Mouse (Mus musculus) lung, embryonic 16.5 days (tissue): Measurements from ENCODE around the gene Pias1. TPM values are rescaled to one million over a fixed set of nuclear protein-coding genes. Genes with fewer than 3 reads are reported as not detected.

ENCODE experiments used
- ATAC-seq: fragments of 200-750 bp; cut with Nextera tagmentation; 2 replicates; pipeline ENCODE4 v1.8.0; 2017; ENCODE audit warnings: low read depth, mild to moderate bottlenecking, moderate library complexity
- H3K27ac ChIP-seq: fragments of 300-500 bp; sonication (generic); 2 replicates; pipeline ENCODE4 v1.5.1; 2014; ENCODE audit warnings: mild to moderate bottlenecking, control low read depth, low read length
- H3K27me3 ChIP-seq: fragments of 300-500 bp; sonication (generic); 2 replicates; pipeline ENCODE4 v1.6.1; 2014; ENCODE audit warnings: low read depth, low read length, mixed read lengths; ENCODE audit not compliant: control insufficient read depth, insufficient read depth
- H3K36me3 ChIP-seq: fragments of 300-500 bp; sonication (generic); 2 replicates; pipeline ENCODE4 v1.6.1; 2014; ENCODE audit warnings: low read length; ENCODE audit not compliant: control insufficient read depth, insufficient read depth
- H3K4me1 ChIP-seq: fragments of 300-500 bp; sonication (generic); replicated peaks from 2 replicates; pipeline ENCODE4 v1.6.1; 2014; ENCODE audit warnings: low read length, mixed read lengths; ENCODE audit not compliant: control insufficient read depth, insufficient read depth
- H3K4me2 ChIP-seq: fragments of 300-500 bp; sonication (generic); 2 replicates; pipeline ENCODE4 v1.6.1; 2014; ENCODE audit warnings: low read depth, low read length, control low read depth
- H3K4me3 ChIP-seq: fragments of 300-500 bp; sonication (generic); 2 replicates; pipeline ENCODE4 v1.5.1; 2014; ENCODE audit warnings: mild to moderate bottlenecking, low read length, control low read depth
- H3K9ac ChIP-seq: fragments of 300-500 bp; sonication (generic); 2 replicates; pipeline ENCODE4 v1.6.1; 2014; ENCODE audit warnings: low read length, control low read depth
- H3K9me3 ChIP-seq: fragments of 300-500 bp; sonication (generic); 2 replicates; pipeline ENCODE4 v1.6.1; 2016; ENCODE audit warnings: low read length; ENCODE audit not compliant: control insufficient read depth
- WGBS: fragments of 180-500 bp; shearing (Covaris S2); extraction: QIAGEN DNeasy Blood & Tissue Kit; methylation state at CpG from one replicate; pipeline ENCODE4 v1.1.7; 2014; 5-methylcytosine and 5-hydroxymethylcytosine counted together
- polyA plus RNA-seq: library from polyadenylated mRNA; unstranded; fragments of >200 nt; fragmentation: Nextera tagmentation; extraction: Ambion mirVana; gene quantifications from 2 replicates; pipeline ENCODE4 v1.2.1, GENCODE M21; 2015

Pias1 gene
- polyA plus RNA-seq, 1 experiment from 2014 or later: 91.8 TPM

GRCm38 (mm10) chr9:62920877-62921276, 66.8 kb downstream of the Pias1 start:
- Histone ChIP-seq H3K36me3 (peaks cover 21% of the 10 kb centered on the region), H3K4me3 (no peak overlapping the region), H3K9me3 (peaks cover 4% of the 10 kb centered on the region), H3K4me1 (0 out of 2 replicates have a peak, but pooled peaks cover 2% of the 10 kb centered on the region), H3K4me2 (no peak overlapping the region), H3K27ac (no peak overlapping the region), H3K27me3 (no peaks in the 10 kb centered on the region), H3K9ac (no peak overlapping the region)
- 54% methylated on average over 2 of the region's 2 CpGs for WGBS
- ATAC-seq: no peak

DNA sequence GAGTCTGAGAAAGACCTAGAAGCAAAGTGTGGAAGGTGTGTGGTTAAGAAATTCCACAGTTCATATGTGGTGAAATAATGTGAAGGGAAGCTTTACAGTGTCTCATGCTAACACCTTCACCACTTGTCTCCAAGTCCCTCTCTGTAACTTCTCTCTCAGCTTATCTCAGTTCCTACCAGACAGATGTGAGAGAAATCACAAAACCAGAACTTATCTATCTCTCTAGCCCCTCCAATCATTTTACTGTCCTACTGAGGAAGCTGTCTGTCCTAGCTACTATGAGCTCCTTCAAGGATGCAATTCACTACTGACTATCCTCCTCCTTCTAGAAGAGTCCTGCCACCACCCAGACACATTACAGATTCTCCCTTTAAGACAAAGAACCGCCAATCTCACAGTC, 70.7 kb downstream of the Pias1 start:
- Histone ChIP-seq H3K4me3 (no peak overlapping the region), H3K27me3 (no peaks in the 10 kb centered on the region), H3K36me3 (peaks cover 28% of the 10 kb centered on the region), H3K27ac (no peak overlapping the region), H3K4me1 (no peaks in the 10 kb centered on the region), H3K9me3 (peaks cover 9% of the 10 kb centered on the region), H3K9ac (no peak overlapping the region), H3K4me2 (no peak overlapping the region)
- 97% methylated on average over 1 of the region's 1 CpGs for WGBS
- no peak for ATAC-seq

- no peak overlapping the region for H3K4me2 ChIP-seq
Observed at GRCm38 (mm10) chr9:62913390-62914069, 74.2 kb downstream of the Pias1 start.

GRCm38 (mm10) chr9:62905039-62905438, 82.7 kb downstream of the Pias1 start:
- 94% methylated on average over 8 of the region's 8 CpGs for WGBS
- no peaks in the 10 kb centered on the region for H3K4me1 ChIP-seq
- no peak for ATAC-seq

More at GRCm38 (mm10) chr9:62913390-62914069, 74.2 kb downstream of the Pias1 start:
- H3K9ac ChIP-seq: no peak overlapping the region
- no peaks in the 10 kb centered on the region for H3K27me3 ChIP-seq
- H3K36me3 ChIP-seq: peaks cover 36% of the 10 kb centered on the region
- peaks cover 9% of the 10 kb centered on the region for H3K9me3 ChIP-seq
- H3K27ac ChIP-seq: no peak overlapping the region
- 79% methylated on average over 5 of the region's 5 CpGs for WGBS
- no peaks in the 10 kb centered on the region for H3K4me1 ChIP-seq
- H3K4me3 ChIP-seq: no peak overlapping the region
- ATAC-seq: no peak

DNA sequence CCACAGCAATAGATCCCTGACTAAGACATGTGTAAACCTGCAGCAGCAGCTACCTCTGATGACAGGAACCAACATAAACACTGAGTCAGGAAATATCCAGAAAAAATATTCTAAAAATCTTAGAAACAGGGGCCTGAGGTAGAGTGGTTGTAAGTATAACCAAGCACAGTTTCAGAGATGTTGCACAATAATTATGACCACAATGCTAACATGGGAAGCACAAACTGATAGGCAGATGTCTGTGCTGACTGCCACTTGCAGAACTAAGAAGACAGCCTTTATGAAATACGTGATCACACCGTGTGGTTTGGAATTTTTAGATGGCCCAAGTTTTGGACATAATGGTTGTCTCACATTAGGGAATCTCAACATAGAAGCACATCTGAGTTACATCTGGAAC, 83.9 kb downstream of the Pias1 start:
- Histone ChIP-seq H3K27me3 (no peaks in the 10 kb centered on the region), H3K36me3 (peaks cover 17% of the 10 kb centered on the region), H3K9ac (no peak overlapping the region), H3K4me1 (no peaks in the 10 kb centered on the region), H3K9me3 (0 out of 2 replicates have a peak, but pooled peaks cover 3% of the 10 kb centered on the region), H3K27ac (no peak overlapping the region), H3K4me2 (no peak overlapping the region), H3K4me3 (no peak overlapping the region)
- WGBS: 98% methylated on average over 2 of the region's 2 CpGs
- no peak for ATAC-seq

More at GRCm38 (mm10) chr9:62905039-62905438, 82.7 kb downstream of the Pias1 start:
- H3K9me3 ChIP-seq: 0 out of 2 replicates have a peak, but pooled peaks cover 3% of the 10 kb centered on the region
- H3K36me3 ChIP-seq: peaks cover 17% of the 10 kb centered on the region
- no peak overlapping the region for H3K27ac ChIP-seq
- H3K27me3 ChIP-seq: no peaks in the 10 kb centered on the region
- H3K4me3 ChIP-seq: no peak overlapping the region
- H3K4me2 ChIP-seq: no peak overlapping the region
- H3K9ac ChIP-seq: no peak overlapping the region

DNA sequence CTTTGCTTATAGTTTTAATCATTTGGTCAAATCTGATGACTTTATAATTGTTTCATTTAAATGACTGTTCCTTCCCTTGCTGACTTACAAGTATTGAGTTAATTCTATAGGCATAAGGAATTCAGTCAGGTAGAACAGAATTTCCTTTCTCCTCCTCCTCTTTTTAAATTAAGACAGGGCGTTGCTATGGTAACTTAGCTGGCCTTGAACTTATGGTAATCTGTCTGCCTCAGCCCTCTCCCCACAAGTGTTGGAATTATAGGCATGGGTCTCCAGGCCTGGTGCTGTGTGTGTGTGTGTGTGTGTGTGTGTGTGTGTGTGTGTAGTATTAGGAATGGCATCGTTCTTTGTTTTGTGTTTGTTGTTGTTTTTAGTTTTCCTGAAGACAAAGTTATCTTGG, 86.0 kb downstream of the Pias1 start:
- 0 out of 2 replicates have a peak, but pooled peaks cover 3% of the 10 kb centered on the region for H3K9me3 ChIP-seq
- no peak overlapping the region for H3K9ac ChIP-seq
- no peak overlapping the region for H3K27ac ChIP-seq
- H3K4me1 ChIP-seq: no peaks in the 10 kb centered on the region
- H3K4me3 ChIP-seq: no peak overlapping the region
- H3K36me3 ChIP-seq: peaks cover 19% of the 10 kb centered on the region
- H3K4me2 ChIP-seq: no peak overlapping the region
- no peaks in the 10 kb centered on the region for H3K27me3 ChIP-seq
- no peak for ATAC-seq
- 88% methylated on average over 2 of the region's 2 CpGs for WGBS

DNA sequence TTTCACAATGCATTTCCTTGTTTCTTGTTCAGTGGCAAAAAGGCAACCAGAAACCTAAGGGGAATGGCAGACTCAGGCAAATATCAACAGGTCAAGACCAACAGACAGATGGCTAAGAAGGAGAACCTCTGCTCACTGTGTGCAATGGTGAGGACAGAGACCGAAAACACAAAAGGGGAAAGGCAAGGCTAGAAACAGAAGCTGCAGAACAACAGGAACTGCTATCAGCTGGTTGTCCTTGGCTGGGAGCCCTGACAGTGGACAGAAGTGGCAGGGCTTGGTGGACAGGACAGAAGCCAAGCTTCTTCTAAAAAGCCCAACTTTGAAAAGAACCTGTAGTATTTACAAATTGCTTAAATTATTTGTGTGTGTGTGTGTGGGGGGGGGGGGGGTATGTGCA, 93.2 kb downstream of the Pias1 start:
- Histone ChIP-seq H3K9ac (no peak overlapping the region), H3K4me3 (no peak overlapping the region), H3K4me1 (no peaks in the 10 kb centered on the region), H3K9me3 (no peaks in the 10 kb centered on the region), H3K4me2 (no peak overlapping the region), H3K27ac (no peak overlapping the region), H3K27me3 (no peaks in the 10 kb centered on the region), H3K36me3 (peaks cover 32% of the 10 kb centered on the region)
- ATAC-seq: no peak
- WGBS: 79% methylated on average over 1 of the region's 1 CpGs

GRCm38 (mm10) chr9:62881871-62882270, 105.9 kb downstream of the Pias1 start:
- ATAC-seq: peak; percentile 92
- 46% methylated on average over 12 of the region's 12 CpGs for WGBS
- H3K27me3 ChIP-seq: no peaks in the 10 kb centered on the region
- no peak overlapping the region for H3K9ac ChIP-seq
- H3K4me3 ChIP-seq: no peak overlapping the region; the same call in 1 of the 2 replicates
- H3K4me1 ChIP-seq: peaks cover 11% of the 10 kb centered on the region; the same call in 1 of the 2 replicates
- H3K4me2 ChIP-seq: peak overlapping the region; percentile 38
- H3K9me3 ChIP-seq: no peaks in the 10 kb centered on the region
- H3K27ac ChIP-seq: peak overlapping the region; percentile 48
- peaks cover 21% of the 10 kb centered on the region for H3K36me3 ChIP-seq

DNA sequence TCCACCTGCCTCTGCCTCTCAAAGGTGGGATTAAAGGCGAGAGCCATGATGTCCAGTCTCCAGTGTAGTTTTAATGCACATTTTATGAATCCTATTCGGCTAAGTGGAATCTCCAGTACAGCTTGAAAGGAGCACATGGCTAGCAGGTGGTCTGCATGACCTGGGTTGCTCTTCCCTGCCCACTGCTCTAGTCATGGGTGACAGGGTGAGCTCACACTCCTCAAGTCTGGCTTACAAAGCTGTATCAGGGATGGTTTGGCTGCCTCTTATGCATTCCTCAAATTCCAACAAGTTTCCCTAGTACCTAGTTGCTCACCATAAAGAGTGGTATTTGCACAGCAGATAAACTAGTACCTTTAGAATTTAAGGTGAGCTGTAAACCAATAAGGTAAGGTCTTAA, 109.9 kb downstream of the Pias1 start:
- peaks cover 9% of the 10 kb centered on the region for H3K36me3 ChIP-seq
- ATAC-seq: peak; percentile 63
- H3K4me1 ChIP-seq: peaks cover 11% of the 10 kb centered on the region; the same call in 1 of the 2 replicates
- H3K4me2 ChIP-seq: no peak overlapping the region
- 48% methylated on average over 2 of the region's 2 CpGs for WGBS
- H3K4me3 ChIP-seq: no peak overlapping the region
- H3K9me3 ChIP-seq: no peaks in the 10 kb centered on the region
- no peak overlapping the region for H3K27ac ChIP-seq
- no peaks in the 10 kb centered on the region for H3K27me3 ChIP-seq
- no peak overlapping the region for H3K9ac ChIP-seq
